Mouse (Mus musculus): ENCODE data around the gene Gria4. TPM values are rescaled to one million over a fixed set of nuclear protein-coding genes. Genes with fewer than 3 reads are reported as not detected.

Gria4 gene
- polyA plus RNA-seq, 1 experiment from 2014 or later, result 1.1 TPM

DNA sequence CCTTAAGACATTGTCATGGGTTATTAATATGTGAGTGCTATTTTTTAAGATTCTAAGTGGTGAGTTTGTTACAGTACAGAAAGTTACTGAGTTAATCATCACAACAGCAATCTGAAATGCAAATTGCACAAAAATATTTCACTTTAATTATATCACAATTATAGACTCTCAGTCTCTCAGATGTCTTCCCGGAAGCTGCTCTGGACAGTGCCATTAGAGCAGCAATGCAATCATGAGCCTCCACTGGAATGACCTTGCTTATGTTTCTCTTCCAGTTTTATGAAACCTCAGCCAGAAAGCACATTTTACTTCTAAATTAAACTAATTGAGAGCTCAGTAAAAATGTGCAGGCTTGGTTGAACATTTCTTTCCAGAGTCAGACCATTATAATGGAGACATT, 116.9 kb downstream of the Gria4 start:
- Histone ChIP-seq H3K9ac (no peak overlapping the region), H3K27ac (no peak overlapping the region), H3K36me3 (no peaks in the 10 kb centered on the region), H3K27me3 (no peaks in the 10 kb centered on the region), H3K4me3 (no peak overlapping the region), H3K4me2 (no peak overlapping the region), H3K9me3 (no peaks in the 10 kb centered on the region), H3K4me1 (no peaks in the 10 kb centered on the region)
- WGBS, result 82% methylated on average over 1 of the region's 1 CpGs
- no peak for ATAC-seq (ENCODE audit: insufficient number of reproducible peaks, low FRiP score, low TSS enrichment, low read depth)

DNA sequence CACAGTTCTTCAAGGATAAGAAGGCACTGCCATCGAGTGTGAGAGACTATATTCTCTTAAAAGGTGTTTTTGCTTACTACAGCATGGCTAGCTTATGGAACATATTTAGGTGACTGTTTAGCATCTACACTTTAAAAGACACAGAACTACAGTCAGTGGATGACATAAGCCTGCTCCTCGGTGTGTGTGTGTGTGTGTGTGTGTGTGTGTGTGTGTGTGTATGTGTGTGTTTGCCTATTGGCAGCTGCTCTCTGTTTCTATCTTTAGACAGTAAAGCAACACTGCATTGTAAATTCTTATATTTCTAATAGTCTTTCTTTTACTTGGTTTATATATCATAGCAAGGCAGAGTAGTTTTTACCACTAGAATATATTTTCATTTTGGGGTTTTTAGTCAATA, 130.3 kb downstream of the Gria4 start:
- no peaks in the 10 kb centered on the region for H3K36me3 ChIP-seq
- 71% methylated on average over 2 of the region's 2 CpGs for WGBS
- ATAC-seq (ENCODE audit: insufficient number of reproducible peaks, low FRiP score, low TSS enrichment, low read depth), result no peak
- H3K27me3 ChIP-seq, result no peaks in the 10 kb centered on the region
- H3K4me2 ChIP-seq, result no peak overlapping the region
- H3K4me3 ChIP-seq, result no peak overlapping the region
- no peaks in the 10 kb centered on the region for H3K4me1 ChIP-seq
- no peak overlapping the region for H3K27ac ChIP-seq
- no peaks in the 10 kb centered on the region for H3K9me3 ChIP-seq
- no peak overlapping the region for H3K9ac ChIP-seq

GRCm38 (mm10) chr9:4662421-4662820, 133.6 kb downstream of the Gria4 start:
- 65% methylated on average over 1 of the region's 1 CpGs for WGBS
- Histone ChIP-seq H3K27me3 (no peaks in the 10 kb centered on the region), H3K4me1 (no peaks in the 10 kb centered on the region), H3K27ac (no peak overlapping the region), H3K9me3 (no peaks in the 10 kb centered on the region), H3K9ac (no peak overlapping the region), H3K4me2 (no peak overlapping the region), H3K4me3 (no peak overlapping the region), H3K36me3 (no peaks in the 10 kb centered on the region)
- no peak for ATAC-seq (ENCODE audit: insufficient number of reproducible peaks, low FRiP score, low TSS enrichment, low read depth)

DNA sequence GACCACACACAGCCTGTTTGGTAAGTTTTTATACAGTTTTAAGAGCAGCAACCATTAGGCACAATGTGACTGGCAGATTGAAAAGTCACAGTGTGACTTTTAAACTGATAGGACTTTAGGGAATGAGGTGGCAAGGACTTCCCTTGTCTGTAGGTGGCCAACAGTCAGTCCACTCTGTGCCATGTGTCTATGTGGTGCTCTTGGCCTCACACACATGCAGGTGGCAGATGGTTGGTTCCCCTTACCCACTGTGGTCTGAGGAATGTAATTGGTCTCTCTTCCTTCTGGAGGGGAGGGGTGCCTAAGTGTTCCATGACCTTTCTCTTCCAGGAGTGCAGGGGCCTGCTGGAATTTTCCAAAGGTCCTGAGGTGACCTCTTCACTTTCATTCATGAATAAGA, 137.1 kb downstream of the Gria4 start:
- no peaks in the 10 kb centered on the region for H3K36me3 ChIP-seq
- no peak for ATAC-seq (ENCODE audit: insufficient number of reproducible peaks, low FRiP score, low TSS enrichment, low read depth)
- no peak overlapping the region for H3K27ac ChIP-seq
- H3K4me2 ChIP-seq, result no peak overlapping the region
- H3K4me1 ChIP-seq, result no peaks in the 10 kb centered on the region
- H3K9ac ChIP-seq, result no peak overlapping the region
- no peaks in the 10 kb centered on the region for H3K27me3 ChIP-seq
- no peaks in the 10 kb centered on the region for H3K9me3 ChIP-seq
- H3K4me3 ChIP-seq, result no peak overlapping the region

DNA sequence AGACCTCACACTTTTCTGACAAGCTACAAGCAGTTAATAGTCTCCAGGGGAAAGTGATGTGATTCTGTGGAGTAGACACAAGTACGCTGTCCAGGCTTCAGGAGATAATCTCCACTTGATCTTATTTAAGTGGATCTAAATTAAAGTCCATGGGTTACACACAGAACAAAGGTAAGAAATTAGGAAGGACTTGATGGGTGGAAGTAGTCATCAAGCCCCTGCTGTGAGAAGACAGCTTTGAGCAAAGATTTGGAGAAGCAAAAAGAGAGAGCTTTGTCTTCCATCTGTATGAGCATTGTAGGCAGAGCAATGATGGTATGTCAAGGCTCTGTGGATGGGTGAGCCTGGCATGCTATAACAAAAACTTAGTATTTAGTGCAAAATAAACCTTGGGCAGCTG, 141.7 kb downstream of the Gria4 start:
- Histone ChIP-seq H3K36me3 (no peaks in the 10 kb centered on the region), H3K9ac (no peak overlapping the region), H3K9me3 (no peaks in the 10 kb centered on the region), H3K27me3 (no peaks in the 10 kb centered on the region), H3K4me3 (no peak overlapping the region), H3K27ac (no peak overlapping the region), H3K4me1 (no peaks in the 10 kb centered on the region), H3K4me2 (no peak overlapping the region)
- 66% methylated on average over 1 of the region's 1 CpGs for WGBS
- no peak for ATAC-seq (ENCODE audit: insufficient number of reproducible peaks, low FRiP score, low TSS enrichment, low read depth)

GRCm38 (mm10) chr9:4639192-4639900, 156.7 kb downstream of the Gria4 start:
- no peak for ATAC-seq (ENCODE audit: insufficient number of reproducible peaks, low FRiP score, low TSS enrichment, low read depth)

GRCm38 (mm10) chr9:4631910-4632309, 164.1 kb downstream of the Gria4 start:
- H3K27me3 ChIP-seq, result no peaks in the 10 kb centered on the region
- H3K4me2 ChIP-seq, result no peak overlapping the region
- WGBS, result 78% methylated on average over 4 of the region's 4 CpGs
- H3K36me3 ChIP-seq, result no peaks in the 10 kb centered on the region
- H3K4me3 ChIP-seq, result no peak overlapping the region
- ATAC-seq (ENCODE audit: insufficient number of reproducible peaks, low FRiP score, low TSS enrichment, low read depth), result no peak
- H3K27ac ChIP-seq, result no peak overlapping the region
- H3K9ac ChIP-seq, result no peak overlapping the region
- no peaks in the 10 kb centered on the region for H3K4me1 ChIP-seq
- no peaks in the 10 kb centered on the region for H3K9me3 ChIP-seq

More at GRCm38 (mm10) chr9:4639192-4639900, 156.7 kb downstream of the Gria4 start:
- H3K36me3 ChIP-seq, result no peaks in the 10 kb centered on the region
- no peaks in the 10 kb centered on the region for H3K9me3 ChIP-seq
- H3K4me3 ChIP-seq, result no peak overlapping the region
- no peak overlapping the region for H3K4me2 ChIP-seq
- 51% methylated on average over 2 of the region's 2 CpGs for WGBS
- no peak overlapping the region for H3K27ac ChIP-seq
- H3K4me1 ChIP-seq, result no peaks in the 10 kb centered on the region
- H3K27me3 ChIP-seq, result no peaks in the 10 kb centered on the region
- no peak overlapping the region for H3K9ac ChIP-seq

GRCm38 (mm10) chr9:4615286-4615685, 180.7 kb downstream of the Gria4 start:
- no peak for ATAC-seq (ENCODE audit: insufficient number of reproducible peaks, low FRiP score, low TSS enrichment, low read depth)
- H3K9ac ChIP-seq, result no peak overlapping the region
- no peak overlapping the region for H3K4me3 ChIP-seq
- no peaks in the 10 kb centered on the region for H3K36me3 ChIP-seq
- no peaks in the 10 kb centered on the region for H3K4me1 ChIP-seq
- H3K9me3 ChIP-seq, result no peaks in the 10 kb centered on the region
- H3K4me2 ChIP-seq, result no peak overlapping the region
- H3K27me3 ChIP-seq, result no peaks in the 10 kb centered on the region
- H3K27ac ChIP-seq, result no peak overlapping the region

DNA sequence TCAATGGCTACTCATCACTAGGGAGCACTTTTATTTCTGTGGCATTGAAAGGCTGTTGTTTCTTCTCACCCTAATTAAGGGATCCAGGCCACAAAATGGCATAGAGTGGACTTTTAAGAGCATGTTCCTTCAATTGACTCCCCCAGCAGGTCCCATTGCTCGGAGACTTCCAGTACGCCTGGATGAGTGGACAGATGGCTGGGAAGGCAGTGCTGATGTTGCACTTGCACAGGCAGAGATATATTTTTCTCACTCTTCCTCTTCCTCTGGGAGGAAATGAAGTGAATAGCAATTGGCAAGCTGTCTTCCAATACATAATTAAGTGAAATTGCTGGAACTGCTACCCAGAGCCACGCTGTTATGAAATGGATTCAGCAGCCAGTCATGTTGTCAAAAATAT, 190.7 kb downstream of the Gria4 start:
- no peak for ATAC-seq (ENCODE audit: insufficient number of reproducible peaks, low FRiP score, low TSS enrichment, low read depth)
- Histone ChIP-seq H3K4me3 (no peak overlapping the region), H3K4me1 (no peaks in the 10 kb centered on the region), H3K4me2 (no peak overlapping the region), H3K9ac (no peak overlapping the region), H3K27ac (no peak overlapping the region), H3K9me3 (no peaks in the 10 kb centered on the region), H3K27me3 (no peaks in the 10 kb centered on the region), H3K36me3 (no peaks in the 10 kb centered on the region)
- WGBS, result 76% methylated on average over 3 of the region's 3 CpGs

DNA sequence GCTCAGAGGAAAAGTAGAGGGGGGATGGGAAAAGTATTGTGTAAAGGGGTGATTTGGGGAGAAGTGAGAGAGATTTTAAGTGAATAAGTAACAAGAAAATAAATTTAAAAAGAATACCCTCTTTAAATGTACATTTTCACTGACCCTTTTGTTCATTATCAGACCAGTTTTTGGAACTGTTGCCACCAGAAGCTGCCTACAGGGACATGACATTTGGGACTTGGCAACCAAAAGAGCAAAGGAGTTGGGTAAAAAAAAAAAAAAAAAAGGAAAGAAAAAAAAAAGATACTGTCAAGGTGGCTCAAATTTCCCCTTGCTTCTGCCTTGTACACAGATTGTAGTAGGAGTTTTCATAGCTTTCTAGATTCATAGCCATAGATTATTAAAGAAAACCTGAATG, 191.8 kb downstream of the Gria4 start:
- no peak for ATAC-seq (ENCODE audit: insufficient number of reproducible peaks, low FRiP score, low TSS enrichment, low read depth)
- no peaks in the 10 kb centered on the region for H3K36me3 ChIP-seq
- no peaks in the 10 kb centered on the region for H3K9me3 ChIP-seq
- no peak overlapping the region for H3K27ac ChIP-seq
- H3K4me2 ChIP-seq, result no peak overlapping the region
- no peaks in the 10 kb centered on the region for H3K27me3 ChIP-seq
- no peaks in the 10 kb centered on the region for H3K4me1 ChIP-seq
- H3K4me3 ChIP-seq, result no peak overlapping the region
- no peak overlapping the region for H3K9ac ChIP-seq

GRCm38 (mm10) chr9:4601788-4602187, 194.2 kb downstream of the Gria4 start:
- no peak for ATAC-seq (ENCODE audit: insufficient number of reproducible peaks, low FRiP score, low TSS enrichment, low read depth)
- Histone ChIP-seq H3K9ac (no peak overlapping the region), H3K36me3 (no peaks in the 10 kb centered on the region), H3K9me3 (no peaks in the 10 kb centered on the region), H3K27ac (no peak overlapping the region), H3K4me3 (no peak overlapping the region), H3K4me1 (no peaks in the 10 kb centered on the region), H3K4me2 (no peak overlapping the region), H3K27me3 (no peaks in the 10 kb centered on the region)
- 83% methylated on average over 2 of the region's 2 CpGs for WGBS

DNA sequence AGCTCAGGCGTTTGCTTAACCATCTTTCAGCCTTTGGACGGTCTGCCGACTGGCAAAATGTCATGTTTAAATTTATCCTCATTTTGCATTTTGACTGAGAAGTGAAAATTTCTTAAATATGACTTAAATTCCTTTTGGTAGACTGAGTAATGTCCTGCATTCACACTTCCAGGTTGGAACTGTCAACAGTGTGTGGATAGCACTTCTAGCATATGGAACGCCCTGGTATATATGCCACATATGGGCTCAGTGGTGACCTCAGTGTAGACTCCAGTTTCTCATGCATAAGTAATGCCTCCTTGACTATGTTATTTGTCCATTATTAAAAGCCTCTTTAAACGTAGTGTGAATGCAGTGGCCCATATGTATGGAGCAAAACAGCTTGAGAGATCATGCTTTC, 222.4 kb downstream of the Gria4 start:
- H3K27ac ChIP-seq, result no peak overlapping the region
- 82% methylated on average over 5 of the region's 5 CpGs for WGBS
- H3K9ac ChIP-seq, result no peak overlapping the region
- no peaks in the 10 kb centered on the region for H3K27me3 ChIP-seq
- H3K9me3 ChIP-seq, result no peaks in the 10 kb centered on the region
- no peaks in the 10 kb centered on the region for H3K36me3 ChIP-seq
- H3K4me2 ChIP-seq, result no peak overlapping the region
- no peak for ATAC-seq (ENCODE audit: insufficient number of reproducible peaks, low FRiP score, low TSS enrichment, low read depth)
- no peaks in the 10 kb centered on the region for H3K4me1 ChIP-seq
- no peak overlapping the region for H3K4me3 ChIP-seq

GRCm38 (mm10) chr9:4555415-4555959, 240.5 kb downstream of the Gria4 start:
- Histone ChIP-seq H3K4me1 (no peaks in the 10 kb centered on the region), H3K9me3 (no peaks in the 10 kb centered on the region), H3K36me3 (no peaks in the 10 kb centered on the region), H3K4me2 (no peak overlapping the region), H3K4me3 (no peak overlapping the region), H3K27me3 (no peaks in the 10 kb centered on the region), H3K9ac (no peak overlapping the region), H3K27ac (no peak overlapping the region)
- 54% methylated on average over 4 of the region's 4 CpGs for WGBS
- ATAC-seq (ENCODE audit: insufficient number of reproducible peaks, low FRiP score, low TSS enrichment, low read depth), result no peak

All from limb, embryonic 15.5 days (tissue).